Mouse (Mus musculus) cerebellum, postnatal 25 days (tissue): ENCODE measurements around the gene Fzd7.
A peak's percentile ranks its signal among the peaks of the same experiment; 100 is the strongest.

Source experiments
- DNase-seq, 2 experiments: peaks; one replicate each; pipeline ENCODE4 v3.0.0; 2021; ENCODE audit warnings: mixed read lengths in 2 of 2

Gene Fzd7

DNA sequence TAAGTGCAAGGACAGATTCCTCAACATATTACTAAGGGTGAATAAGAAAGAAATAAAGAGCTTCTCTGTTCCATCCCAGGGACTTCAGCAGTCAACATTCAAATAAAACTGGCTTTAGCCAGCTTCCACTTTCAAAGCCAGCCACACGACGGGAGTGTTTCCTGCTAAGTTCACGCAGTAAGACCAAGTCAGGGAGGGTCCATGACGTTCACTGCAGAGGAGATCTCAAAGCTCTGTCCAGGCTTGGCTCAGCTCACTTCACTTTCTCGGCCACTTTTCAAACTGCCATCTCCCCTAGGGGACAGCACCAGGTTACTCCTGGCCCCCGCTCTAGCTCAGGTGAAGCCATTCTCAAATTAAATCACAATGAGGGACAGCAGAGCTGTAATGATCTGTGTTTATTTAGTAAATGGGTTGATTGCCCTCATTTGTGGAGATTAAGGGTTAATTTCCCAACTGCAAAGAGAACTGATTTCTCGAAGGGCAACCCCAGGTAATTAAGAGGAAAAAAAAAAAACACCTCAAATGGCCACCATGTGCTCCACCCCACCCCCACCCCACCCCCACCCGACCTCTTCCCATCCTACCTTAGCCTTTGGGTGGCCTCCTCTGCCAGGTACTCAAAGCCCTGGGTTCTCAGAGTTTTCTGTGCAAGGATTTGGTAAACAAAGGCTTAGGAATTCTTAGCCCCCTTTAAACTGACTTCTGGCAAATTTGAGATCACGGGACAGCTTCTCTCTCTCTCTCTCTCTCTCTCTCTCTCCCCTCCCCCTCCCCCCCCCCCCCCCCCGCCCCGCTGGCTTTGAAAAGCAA is 9.7 kb upstream of the Fzd7 start:
- no peak for DNase-seq

DNA sequence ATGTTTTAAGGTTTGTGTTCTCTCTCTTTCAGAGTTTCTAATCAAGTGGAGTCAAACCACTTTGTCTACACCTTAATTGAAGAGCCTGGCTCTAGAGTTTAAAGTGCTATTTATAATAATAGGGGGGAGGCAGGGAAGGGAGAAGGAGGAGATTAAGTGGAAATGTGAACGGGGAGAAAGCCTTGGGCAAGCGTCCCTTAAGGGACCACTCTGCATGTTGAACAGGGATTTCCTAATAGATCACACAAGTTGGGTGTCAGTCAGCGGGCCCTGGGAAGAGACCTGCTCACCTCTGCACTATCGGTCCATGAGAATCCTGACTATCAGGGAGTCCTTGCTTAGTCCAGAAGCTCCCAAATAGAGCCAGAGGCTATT is 9.1 kb upstream of the Fzd7 start:
- DNase-seq: no peak

DNA sequence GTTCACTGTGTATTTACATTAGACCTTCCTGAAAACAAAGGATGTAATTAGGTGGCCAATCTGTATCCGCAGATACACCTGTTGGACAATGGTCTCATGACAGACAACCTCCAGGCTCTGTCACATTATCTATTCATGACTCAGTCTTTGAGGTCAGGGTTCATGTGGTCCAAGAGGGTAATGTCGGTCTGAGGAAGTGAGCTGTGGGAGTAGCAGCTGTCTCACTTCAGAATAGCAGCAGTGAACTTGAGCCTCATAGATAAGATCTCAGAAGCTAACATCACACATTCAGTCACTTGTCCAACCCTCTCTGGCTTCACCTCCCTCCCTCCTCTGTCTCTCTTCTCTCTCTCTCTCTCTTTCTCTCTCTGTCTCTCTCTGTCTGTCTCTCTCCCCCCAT is 6.6 kb upstream of the Fzd7 start:
- DNase-seq: no peak

DNA sequence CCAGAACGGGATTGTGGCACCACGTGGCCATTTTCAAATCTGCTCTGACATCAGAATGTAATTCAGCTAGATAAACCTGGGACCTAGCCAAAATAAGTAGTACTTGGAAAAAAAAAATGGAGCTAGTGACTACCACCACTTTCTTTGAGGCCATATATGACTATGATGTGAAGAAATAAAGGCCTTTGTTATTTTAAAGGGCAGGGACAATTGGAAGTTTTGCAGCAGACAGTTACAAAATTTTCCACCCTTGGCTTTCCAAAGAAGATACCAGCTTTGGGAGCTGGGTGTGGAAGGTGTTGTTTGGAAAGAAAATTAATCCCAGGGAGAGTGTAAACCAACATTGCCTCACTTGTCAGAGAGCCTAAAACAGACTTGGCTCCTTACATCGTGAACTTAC is 3.3 kb upstream of the Fzd7 start:
- DNase-seq: no peak

DNA sequence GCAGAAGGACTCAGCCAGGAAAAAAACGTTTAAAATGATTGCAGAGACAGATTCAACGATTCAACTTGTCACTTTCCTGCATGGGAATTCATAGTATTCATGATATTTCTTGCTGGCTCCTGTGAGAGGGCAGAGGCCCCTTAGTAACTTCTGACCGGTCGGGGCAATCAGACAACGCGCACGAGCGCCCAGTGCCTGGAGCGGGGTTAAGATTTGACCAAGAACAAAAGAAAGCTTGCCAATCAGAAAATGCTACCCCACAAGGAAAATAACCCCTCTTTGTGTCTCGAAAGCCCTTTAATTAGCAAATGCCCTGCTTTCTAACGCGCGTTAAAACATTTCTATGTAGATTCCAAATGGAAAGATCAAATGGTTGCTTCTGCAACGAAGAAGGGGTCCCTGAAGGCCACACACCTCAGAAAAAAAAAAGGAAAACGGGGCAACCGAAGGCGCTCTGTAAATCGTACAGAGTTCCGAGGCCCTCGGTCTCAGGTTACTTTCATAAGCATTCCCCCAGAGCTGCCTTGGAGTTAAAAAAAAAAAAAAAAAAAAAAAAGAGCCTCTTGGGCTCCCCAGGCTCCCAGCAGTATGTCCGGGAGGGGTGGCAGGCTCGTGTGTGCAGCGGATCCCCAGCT is 1.3 kb upstream of the Fzd7 start:
- no peak for DNase-seq

DNA sequence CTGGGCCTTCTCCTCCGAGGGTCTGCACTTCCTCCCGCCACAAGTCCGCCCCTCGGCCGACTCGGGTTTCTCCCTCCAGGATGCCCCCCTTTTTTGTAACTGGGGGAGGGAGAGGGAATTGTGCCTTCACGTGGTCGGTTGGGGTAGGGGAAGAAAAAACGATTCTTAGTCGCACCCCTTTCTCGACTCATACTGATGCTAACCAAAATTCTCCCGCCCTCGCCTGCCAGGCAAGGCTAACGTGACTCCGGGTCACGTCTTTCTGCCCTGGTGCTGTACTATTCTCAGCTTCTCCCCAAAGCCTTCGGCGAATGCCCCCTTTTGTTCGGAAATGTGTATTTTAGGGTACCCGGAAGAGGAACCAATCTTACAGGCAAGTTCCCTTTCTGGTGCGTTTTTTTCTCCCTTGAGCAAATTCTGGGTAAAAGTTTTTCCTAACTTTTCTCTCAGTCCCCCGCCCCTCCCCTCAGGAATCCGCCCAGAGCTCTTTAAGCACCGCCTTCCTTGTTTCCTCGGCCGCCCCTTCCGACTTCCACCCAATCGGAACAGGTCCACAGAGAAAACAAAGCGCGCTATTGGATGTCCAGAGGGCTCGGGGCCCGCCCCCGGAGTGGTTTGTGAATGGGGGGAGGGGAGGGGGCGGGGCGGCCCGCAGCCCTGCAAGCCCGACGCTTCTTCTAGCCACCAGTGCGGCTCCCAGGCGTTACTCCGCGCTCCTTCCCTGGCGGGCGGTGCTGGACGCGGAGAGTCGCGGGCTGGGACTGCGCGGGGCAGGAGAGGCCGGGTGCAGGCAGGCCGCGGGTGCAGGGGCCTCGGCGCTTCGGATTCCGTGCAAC is 550 bp upstream of the Fzd7 start:
- DNase-seq: peak; percentile 93 to 95

DNA sequence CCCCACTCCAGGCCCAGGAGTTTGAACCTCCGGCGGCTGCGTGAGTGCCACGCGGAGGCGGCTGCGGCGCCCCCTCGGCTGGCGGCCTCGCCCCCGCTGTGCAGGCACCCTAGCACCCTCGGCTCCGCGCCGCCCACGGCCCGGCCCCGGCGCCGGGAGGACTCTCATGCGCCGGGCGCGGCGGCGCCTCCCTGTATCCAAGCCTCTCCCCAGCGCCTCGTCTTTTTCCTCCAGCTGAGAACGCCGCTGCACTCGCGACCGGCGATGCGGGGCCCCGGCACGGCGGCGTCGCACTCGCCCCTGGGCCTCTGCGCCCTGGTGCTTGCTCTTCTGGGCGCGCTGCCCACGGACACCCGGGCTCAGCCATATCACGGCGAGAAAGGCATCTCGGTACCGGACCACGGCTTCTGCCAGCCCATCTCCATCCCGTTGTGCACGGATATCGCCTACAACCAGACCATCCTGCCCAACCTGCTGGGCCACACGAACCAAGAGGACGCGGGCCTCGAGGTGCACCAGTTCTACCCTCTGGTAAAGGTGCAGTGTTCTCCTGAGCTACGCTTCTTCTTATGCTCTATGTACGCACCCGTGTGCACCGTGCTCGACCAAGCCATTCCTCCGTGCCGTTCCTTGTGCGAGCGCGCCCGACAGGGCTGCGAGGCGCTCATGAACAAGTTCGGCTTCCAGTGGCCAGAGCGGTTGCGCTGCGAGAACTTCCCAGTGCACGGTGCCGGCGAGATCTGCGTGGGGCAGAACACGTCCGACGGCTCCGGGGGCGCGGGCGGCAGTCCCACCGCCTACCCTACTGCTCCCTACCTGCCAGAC is 684 bp downstream of the Fzd7 start:
- DNase-seq: peak; percentile 79 to 80

DNA sequence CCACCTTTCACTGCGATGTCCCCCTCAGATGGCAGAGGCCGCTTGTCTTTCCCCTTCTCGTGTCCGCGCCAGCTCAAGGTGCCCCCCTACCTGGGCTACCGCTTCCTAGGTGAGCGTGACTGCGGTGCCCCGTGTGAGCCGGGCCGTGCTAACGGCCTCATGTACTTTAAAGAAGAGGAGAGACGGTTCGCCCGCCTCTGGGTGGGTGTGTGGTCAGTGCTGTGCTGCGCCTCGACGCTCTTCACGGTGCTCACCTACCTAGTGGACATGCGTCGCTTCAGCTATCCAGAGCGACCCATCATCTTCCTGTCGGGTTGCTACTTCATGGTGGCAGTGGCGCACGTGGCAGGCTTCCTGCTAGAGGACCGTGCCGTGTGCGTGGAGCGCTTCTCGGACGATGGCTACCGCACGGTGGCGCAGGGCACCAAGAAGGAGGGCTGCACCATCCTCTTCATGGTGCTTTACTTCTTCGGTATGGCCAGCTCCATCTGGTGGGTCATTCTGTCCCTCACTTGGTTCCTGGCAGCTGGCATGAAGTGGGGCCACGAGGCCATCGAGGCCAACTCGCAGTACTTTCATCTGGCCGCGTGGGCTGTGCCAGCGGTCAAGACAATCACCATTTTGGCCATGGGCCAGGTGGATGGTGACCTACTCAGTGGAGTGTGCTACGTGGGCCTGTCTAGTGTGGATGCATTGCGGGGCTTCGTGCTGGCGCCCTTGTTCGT is 1.5 kb downstream of the Fzd7 start:
- peak; percentile 91 to 94 for DNase-seq

DNA sequence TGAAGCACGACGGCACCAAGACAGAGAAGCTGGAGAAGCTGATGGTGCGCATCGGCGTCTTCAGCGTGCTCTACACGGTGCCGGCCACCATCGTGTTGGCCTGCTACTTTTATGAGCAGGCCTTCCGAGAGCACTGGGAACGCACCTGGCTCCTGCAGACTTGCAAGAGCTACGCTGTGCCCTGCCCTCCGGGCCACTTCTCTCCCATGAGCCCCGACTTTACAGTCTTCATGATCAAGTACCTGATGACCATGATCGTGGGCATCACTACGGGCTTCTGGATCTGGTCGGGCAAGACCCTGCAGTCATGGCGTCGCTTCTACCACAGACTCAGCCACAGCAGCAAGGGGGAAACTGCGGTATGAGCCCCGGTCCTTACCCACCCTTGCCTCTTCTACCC is 2.1 kb downstream of the Fzd7 start:
- no peak for DNase-seq

DNA sequence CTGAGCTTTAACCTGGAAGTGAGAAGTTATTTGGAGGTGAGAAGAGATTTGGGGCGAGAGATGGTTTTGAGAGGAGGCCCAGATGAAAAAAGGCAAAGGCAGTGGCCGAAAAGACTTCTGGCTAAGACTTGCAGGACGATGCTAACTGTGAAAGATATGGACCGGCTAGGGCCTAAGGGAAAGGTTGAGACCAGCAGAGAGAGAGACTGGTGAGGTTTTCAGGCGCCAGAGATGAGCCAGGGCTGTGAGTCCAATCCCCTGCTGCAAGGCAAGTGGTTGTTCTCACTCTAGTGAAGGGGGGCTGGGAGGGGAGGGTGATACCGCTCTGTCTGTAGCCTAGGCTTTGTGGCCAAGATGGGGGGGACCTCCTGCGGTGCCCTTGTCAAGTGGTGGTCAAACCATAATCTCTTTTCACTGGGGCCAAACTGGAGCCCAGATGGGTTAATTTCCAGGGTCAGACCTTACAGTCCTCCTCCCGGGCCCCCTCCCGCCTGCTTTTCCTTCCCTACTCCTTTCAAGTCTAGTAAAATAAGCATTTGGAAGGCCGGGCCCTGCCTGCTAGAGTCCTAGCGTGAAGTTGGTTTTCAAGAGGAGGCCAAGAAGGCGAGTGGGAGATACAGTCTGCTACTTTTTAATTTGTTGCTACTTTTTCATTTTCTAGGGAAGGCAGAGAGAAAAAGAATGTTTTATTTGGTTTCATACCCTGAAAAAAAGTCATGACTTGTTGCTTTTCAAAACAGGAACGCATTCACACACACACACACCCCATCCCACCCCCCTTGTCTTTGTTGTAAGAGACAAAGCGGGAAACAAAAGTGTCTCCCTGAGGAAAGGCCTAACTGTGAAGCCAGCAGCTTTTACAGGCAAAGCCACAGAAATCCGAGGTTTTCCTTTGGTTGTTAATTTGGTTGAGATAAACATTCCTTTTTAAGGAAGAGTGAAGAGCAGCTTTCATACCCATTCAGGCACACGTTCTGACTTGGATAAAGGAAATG is 2.9 kb downstream of the Fzd7 start:
- peak; percentile 72 to 76 for DNase-seq

DNA sequence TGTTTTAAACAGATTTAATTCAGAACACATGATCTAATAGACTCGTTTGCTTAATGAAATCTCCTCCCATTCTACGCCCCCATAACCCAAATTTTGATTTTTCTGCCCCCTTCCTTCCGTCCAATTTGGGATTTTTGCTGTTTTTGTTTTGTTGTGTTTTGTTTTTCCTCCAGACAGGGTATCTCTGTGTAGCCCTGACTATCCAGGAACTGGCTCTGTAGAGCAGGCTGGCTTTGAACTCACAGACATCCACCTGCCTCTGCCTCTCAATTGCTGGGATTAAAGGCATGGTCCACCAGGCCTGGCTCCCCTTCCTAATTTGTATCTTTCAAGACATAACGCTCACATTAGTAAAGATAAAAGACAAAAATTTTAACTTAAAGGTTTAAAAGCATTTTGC is 3.6 kb downstream of the Fzd7 start:
- DNase-seq: no peak

DNA sequence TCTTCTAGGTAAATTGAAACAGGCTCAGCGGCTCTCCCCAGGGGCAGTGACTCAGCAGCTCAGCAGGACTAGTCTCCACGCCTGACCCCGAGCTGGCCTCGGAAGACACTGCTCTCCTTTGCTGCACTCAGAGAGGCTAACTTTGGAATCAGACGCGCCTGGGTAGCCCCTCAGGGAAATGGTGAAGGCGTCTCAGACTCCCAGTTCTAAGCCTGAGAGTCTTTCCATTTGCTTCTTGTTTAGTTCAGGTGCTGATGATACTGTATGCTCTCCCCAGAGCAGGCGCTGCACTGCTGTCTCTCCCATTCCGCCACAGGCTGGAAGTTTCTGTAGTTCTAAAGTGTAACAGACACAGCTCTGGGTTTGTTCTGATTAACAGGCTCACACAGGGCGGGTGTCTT is 5.4 kb downstream of the Fzd7 start:
- DNase-seq: peak; percentile 61 to 64

DNA sequence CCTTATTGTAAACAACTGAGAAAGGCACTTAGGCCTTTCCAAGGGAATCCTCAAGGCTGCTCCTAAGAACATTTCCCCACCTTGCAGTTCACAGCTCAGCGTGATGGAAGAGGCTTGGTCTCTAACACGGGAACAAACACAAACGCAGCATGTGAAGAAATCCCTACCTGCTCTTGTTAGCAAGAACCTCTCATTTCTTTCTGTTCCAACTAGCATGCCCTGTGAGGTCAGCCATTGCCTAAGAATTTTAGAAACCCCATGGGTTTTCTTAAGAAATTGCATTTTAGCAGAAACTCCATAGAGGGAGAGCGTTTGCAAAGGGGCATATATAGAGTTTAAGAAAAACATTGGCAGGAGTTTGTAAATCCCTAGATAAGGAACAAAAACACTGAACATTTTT is 6.3 kb downstream of the Fzd7 start:
- DNase-seq: no peak

DNA sequence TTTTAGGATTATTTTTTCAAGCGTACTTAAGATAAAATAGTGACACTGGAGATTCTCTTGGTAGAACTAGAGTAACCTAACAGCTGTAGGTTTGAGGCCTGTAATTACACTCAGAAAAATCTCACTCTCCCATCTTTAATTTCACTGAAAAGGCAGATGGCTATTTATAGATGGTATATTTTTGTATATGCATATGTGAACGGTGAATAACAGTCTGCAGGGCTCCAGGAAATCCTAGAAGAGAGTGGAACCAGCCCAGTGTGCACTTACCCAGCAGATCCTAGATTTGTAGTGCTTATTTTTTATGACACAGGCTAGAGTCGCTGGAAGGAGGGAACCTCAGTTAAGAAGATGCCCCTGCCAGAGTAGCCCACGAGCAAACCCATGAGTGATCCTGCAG is 6.8 kb downstream of the Fzd7 start:
- DNase-seq: peak in 1 of 2 experiments; percentile 38

DNA sequence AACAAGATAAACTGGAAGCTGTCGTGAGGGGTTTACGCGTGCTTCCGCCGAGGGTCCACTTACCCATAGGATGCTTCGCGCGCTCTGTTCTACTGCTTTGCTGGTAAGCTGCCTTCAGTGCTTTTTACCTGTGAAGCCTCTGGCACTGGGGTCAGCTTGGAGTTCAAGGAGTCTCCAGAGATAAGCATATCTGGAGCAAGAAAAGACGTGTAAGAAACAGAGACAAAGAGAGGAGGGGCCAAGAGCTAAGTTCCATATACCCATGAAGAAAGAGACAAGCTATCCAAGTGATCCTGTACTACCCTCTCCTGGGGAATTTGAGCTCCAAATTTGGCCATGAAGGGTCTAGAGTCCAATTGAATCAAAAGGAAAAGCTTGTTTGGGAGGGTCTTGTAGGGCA is 9.3 kb downstream of the Fzd7 start:
- DNase-seq: no peak

DNA sequence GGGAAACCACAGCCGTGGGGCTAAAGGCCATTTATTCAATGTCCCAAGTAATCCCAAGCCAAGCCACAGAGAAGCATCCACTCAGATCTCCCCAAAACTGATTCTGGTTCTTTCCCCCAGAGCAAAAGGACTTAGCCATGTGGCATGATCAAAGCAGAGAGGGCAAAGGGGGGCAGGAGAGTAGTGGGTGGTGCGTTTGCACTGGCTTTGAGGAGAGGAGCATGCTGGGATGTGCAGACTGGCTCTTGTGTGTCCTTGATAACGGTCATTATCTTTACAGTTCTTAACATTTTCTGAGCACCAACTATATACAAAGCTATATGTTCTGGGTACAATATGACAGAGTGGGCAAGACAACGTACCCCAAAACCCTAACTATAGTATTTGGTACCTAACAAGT is 10.2 kb downstream of the Fzd7 start:
- no peak for DNase-seq

DNA sequence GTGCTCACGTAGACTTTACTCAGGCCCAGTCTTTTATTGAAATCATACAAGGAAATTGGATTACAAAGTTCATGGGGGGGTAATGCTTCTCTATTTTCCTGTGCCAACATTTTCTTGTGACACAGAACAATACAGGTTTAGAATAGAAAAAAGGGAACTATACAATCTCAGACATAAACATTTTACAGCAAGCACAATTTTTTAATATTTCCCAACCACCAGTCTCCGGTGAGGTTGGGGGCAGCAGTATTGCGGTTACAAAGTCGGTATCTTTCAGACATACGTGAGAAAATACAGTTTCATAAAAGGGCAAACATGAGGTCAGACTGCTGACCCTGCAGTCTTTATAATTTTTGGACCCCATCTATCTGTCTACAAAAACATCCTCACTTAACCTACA is 13.7 kb downstream of the Fzd7 start:
- no peak for DNase-seq

DNA sequence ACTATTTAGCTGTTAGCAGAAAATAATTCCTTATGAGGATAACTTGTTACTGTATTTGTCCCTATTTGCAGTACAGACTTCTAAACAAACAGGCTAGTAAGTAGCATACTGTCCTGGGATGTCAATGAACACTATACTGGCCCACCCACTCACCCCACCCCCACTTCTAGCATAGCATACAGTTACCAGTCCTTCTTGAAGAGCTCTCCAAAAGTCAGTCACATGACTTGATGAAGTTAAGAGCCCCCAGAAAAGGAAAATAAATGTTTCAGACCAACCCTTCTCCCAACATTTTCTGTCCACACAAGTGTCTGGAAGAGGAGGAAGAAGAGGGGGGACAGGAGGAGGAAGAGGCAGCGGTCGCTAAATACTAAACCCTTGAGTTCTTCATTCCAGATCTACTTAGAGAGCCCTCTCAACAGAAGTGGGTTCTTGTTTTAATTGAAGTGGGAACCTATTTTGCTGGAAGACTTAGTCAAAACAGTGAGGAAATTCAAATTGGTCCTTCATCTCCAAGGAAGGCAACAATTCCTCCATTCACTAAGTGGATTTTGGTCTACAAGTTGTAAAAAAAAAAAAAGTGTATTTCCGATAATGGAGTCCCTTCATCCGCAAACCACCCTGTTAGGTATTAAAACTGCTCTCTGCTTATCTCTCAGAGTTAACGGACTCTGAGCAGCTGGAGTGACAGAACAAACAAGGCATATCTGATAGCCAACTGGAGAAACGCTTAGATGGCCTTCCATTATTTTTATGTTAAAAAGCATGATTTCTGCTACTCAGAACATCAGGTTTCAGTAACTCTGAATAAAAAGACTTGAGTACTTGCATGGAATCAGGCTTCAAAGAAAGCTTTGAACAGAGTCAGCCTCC is 15.8 kb downstream of the Fzd7 start:
- no peak for DNase-seq

DNA sequence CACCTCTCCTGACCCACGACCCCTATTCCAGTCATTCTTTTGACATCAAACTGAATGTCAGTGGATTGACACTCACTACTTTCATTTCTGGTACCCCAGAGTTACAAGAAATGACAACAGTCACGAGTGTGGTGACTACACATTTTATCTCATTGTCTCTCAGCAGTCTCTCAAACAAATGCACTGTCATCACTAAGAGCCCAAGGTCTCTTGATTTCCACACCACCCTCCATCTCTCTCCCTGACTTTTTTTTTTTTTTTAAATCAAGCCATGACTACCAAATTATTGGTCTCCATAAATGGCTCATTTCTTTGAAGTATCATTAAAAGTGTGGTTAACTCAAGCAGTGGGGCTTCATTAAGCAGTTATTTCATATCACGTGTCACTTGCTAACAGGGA is 17.1 kb downstream of the Fzd7 start:
- DNase-seq: no peak

DNA sequence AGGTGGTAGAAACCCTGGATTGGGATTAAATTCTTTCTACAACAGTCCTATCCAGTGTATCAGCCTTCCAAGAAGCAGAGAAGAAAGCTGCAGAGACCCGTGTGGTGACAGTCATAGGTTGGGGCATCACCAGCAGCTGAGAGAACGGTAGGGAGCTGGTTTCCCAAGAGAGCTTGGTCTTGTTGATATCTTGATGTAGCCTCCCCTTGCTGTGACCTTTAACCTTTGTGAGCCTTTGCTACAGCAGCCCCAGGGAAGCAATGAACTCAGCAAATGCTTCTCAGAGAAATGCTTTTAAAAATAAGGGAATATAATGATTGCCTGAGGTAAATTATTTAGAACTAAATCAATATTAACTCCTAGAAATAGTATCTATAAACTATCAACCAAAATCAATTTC is 20.1 kb downstream of the Fzd7 start:
- no peak for DNase-seq
